Mouse (Mus musculus) lung, postnatal 10 days (tissue): Measurements from ENCODE around the gene Evi2.

ENCODE experiments used
- DNase-seq: peaks from one replicate; pipeline ENCODE4 v3.0.0; 2021

Gene Evi2

GRCm38 (mm10) chr11:79530333-79530761 lies at the start of gene Evi2, which contains the start of gene Evi2a:
Evi2 (minus strand) TSS chr11:79530589.
Evi2a (minus strand) TSS chr11:79530609.
- peak; percentile 38 for DNase-seq

GRCm38 (mm10) chr11:79577741-79578140 lies 47.4 kb upstream of the Evi2 start:
- DNase-seq = peak; percentile 84

GRCm38 (mm10) chr11:79575383-79576073 lies 45.1 kb upstream of the Evi2 start:
- no peak for DNase-seq

GRCm38 (mm10) chr11:79573836-79574235 lies 43.4 kb upstream of the Evi2 start:
- no peak for DNase-seq

GRCm38 (mm10) chr11:79570319-79570718 lies 39.9 kb upstream of the Evi2 start:
- DNase-seq = no peak

GRCm38 (mm10) chr11:79568197-79568911 lies 38.0 kb upstream of the Evi2 start:
- DNase-seq = no peak

- DNase-seq = no peak
These were observed 36.6 kb upstream of the Evi2 start for GRCm38 (mm10) chr11:79566947-79567346.

- DNase-seq = no peak
These were observed 33.1 kb upstream of the Evi2 start for GRCm38 (mm10) chr11:79563493-79563892.

- DNase-seq = no peak
These were observed 30.1 kb upstream of the Evi2 start for GRCm38 (mm10) chr11:79560536-79560935.

- DNase-seq = no peak
These were observed 22.2 kb upstream of the Evi2 start for GRCm38 (mm10) chr11:79552622-79553021.

GRCm38 (mm10) chr11:79536293-79536692 lies 5.9 kb upstream of the Evi2 start:
- no peak for DNase-seq

GRCm38 (mm10) chr11:79535554-79535953 lies 5.2 kb upstream of the Evi2 start:
- DNase-seq = no peak

- peak; percentile 88 for DNase-seq
These were observed 3.7 kb upstream of the Evi2 start for GRCm38 (mm10) chr11:79533950-79534690.

- DNase-seq = no peak
These were observed 2.9 kb upstream of the Evi2 start for GRCm38 (mm10) chr11:79533311-79533710.

GRCm38 (mm10) chr11:79531485-79531884 lies 1.1 kb upstream of the Evi2 start:
- DNase-seq = no peak

GRCm38 (mm10) chr11:79530774-79531173 lies 385 bp upstream of the Evi2 start:
- no peak for DNase-seq

- no peak for DNase-seq
These were observed 653 bp downstream of the Evi2 start for GRCm38 (mm10) chr11:79529736-79530135.

- DNase-seq = no peak
These were observed 1.2 kb downstream of the Evi2 start for GRCm38 (mm10) chr11:79529226-79529625.

GRCm38 (mm10) chr11:79528601-79529000 lies 1.8 kb downstream of the Evi2 start:
- no peak for DNase-seq

- no peak for DNase-seq
These were observed 2.5 kb downstream of the Evi2 start for GRCm38 (mm10) chr11:79527739-79528384.

- no peak for DNase-seq
These were observed 3.2 kb downstream of the Evi2 start for GRCm38 (mm10) chr11:79527015-79527738.

- no peak for DNase-seq
These were observed 3.8 kb downstream of the Evi2 start for GRCm38 (mm10) chr11:79526549-79526948.

GRCm38 (mm10) chr11:79524310-79524575 lies 6.1 kb downstream of the Evi2 start:
- DNase-seq = no peak
